21 mouse cellular contexts compared by ENCODE assay signal in genomic region chr11:83969040-83969439, GRCm38 (mm10). TPM values are rescaled to one million over a fixed set of nuclear protein-coding genes. Genes with fewer than 3 reads are reported as not detected.
DNase-seq lines count a peak whose midpoint lies in the region; ATAC-seq and TF ChIP-seq lines count a peak whose summit lies in the region.
"Had no signal": no experiment of that assay in that cellular context is flagged by ENCODE, and none has a peak within 500 bp of the region (broad histone marks: within the 10 kb centered on the region; RNA-seq: fewer than 3 reads in every experiment).

No protein-coding gene starts in this region.

- H3K4me1 ChIP-seq in heart, adult 2 months (ENCODE audit: control insufficient read depth, insufficient read depth, low read length), result no peaks in the 10 kb centered on the region; the same call in 1 of the 2 replicates
- H3K4me1 ChIP-seq: limb, embryonic 12.5 days had no signal

- H3K79me2 ChIP-seq in heart, adult 2 months (replicated peaks; ENCODE audit: control insufficient read depth, insufficient read depth, low read length), result peaks cover 3% of the 10 kb centered on the region

- no peak for ATAC-seq in monocyte, adult 5-6 weeks (replicated peaks; ENCODE audit: insufficient number of reproducible peaks, low FRiP score, low TSS enrichment, poor library complexity, severe bottlenecking)
- ATAC-seq: forebrain, embryonic 14.5 days; intestine, embryonic 15.5 days; midbrain, embryonic 15.5 days had no signal

- no peak for TF ChIP-seq EP300 in heart, adult 2 months (IDR thresholded peaks at IDR 0.05; ENCODE audit: insufficient read depth, low read depth, low read length)

- H3K36me3 ChIP-seq in heart, adult 2 months (ENCODE audit: control insufficient read depth, insufficient read depth, low read length), result peaks cover 2% of the 10 kb centered on the region; the same call in 1 of the 2 replicates
- no peaks in the 10 kb centered on the region for H3K36me3 ChIP-seq in splenic B cell, adult 2 months (ENCODE audit: control insufficient read depth, insufficient read depth, low read length, poor library complexity, severe bottlenecking)

- no peaks in the 10 kb centered on the region for H3K27me3 ChIP-seq in heart, adult 2 months (ENCODE audit: control insufficient read depth, insufficient read depth, low read length)
- no peaks in the 10 kb centered on the region for H3K27me3 ChIP-seq in splenic B cell, adult 2 months (ENCODE audit: control insufficient read depth, insufficient read depth, low read length, poor library complexity, severe bottlenecking)
- H3K27me3 ChIP-seq: hindbrain, embryonic 13.5 days; intestine, embryonic 15.5 days; kidney, embryonic 15.5 days; limb, embryonic 12.5 days; liver, embryonic 13.5 days; midbrain, embryonic 15.5 days; neural tube, embryonic 12.5 days had no signal

- TF ChIP-seq POLR2A in heart, adult 2 months (IDR thresholded peaks at IDR 0.05; ENCODE audit: insufficient read depth, low read depth, low read length), result no peak

- H3K9ac ChIP-seq in heart, adult 2 months (ENCODE audit: low read depth, low read length), result no peak overlapping the region
- H3K9ac ChIP-seq: hindbrain, embryonic 13.5 days; intestine, embryonic 15.5 days; kidney, embryonic 15.5 days; limb, embryonic 12.5 days; liver, embryonic 13.5 days; midbrain, embryonic 15.5 days; neural tube, embryonic 12.5 days had no signal

- intact Hi-C loops in heart, adult 2 months (cut with DNase I), result no loop called here
- intact Hi-C loops in heart, postnatal 10 days (cut with DNase I), result no loop called here

- 95% methylated on average over 3 of the region's 3 CpGs for WGBS in heart, adult 2 months

- DNase-seq in heart, adult 2 months, result no peak
- no peak for DNase-seq in heart, postnatal 10 days
- DNase-seq in monocyte, adult 2 months (ENCODE audit: low read depth in 1 of 2, low spot score in 2 of 2), result peak; percentile 1 to 6
- DNase-seq in T-cell, adult 2 months (ENCODE audit: low spot score), result peak; percentile 1
- peak; percentile 19 for DNase-seq in splenic B cell, adult 2 months (ENCODE audit: low read depth, low spot score)
- no peak for DNase-seq in adrenal gland, postnatal 14 days
- no peak for DNase-seq in yolk sac, embryonic 10.5 days (ENCODE audit: low spot score)
- DNase-seq: cerebellum, adult 8-10 months; gastrocnemius, postnatal 14 days; heart, postnatal 14 days; liver, embryonic 13.5 days; lung, postnatal 10 days; right cerebral cortex, adult 18-20 months had no signal

- 0 out of 2 replicates have a peak, but pooled peaks have one; percentile 7 for TF ChIP-seq CTCF in heart, adult 2 months (IDR thresholded peaks at IDR 0.05)

- no peak overlapping the region for H3K4me3 ChIP-seq in heart, adult 2 months
- H3K4me3 ChIP-seq: hindbrain, embryonic 13.5 days; intestine, embryonic 15.5 days; kidney, embryonic 15.5 days; limb, embryonic 12.5 days; liver, embryonic 13.5 days; midbrain, embryonic 15.5 days; neural tube, embryonic 12.5 days had no signal

- H3K27ac ChIP-seq in heart, adult 2 months, result no peak overlapping the region
- H3K27ac ChIP-seq: hindbrain, embryonic 13.5 days; intestine, embryonic 15.5 days; kidney, embryonic 15.5 days; limb, embryonic 12.5 days; liver, embryonic 13.5 days; midbrain, embryonic 15.5 days; neural tube, embryonic 12.5 days had no signal

RNA-seq across cellular contexts. Expression of gene Synrg, which starts 4.8 kb away (rescaled TPM):
- total RNA-seq in heart, adult 2 months (2021), result 10 to 100 TPM; 23.7 to 28.1 TPM
- polyA plus RNA-seq in heart, adult 2 months (2012; rRNA removed), result 12.2 and 18.0 TPM in 2 replicates
- total RNA-seq in heart, postnatal 10 days (2021), result 10 to 100 TPM; 20.2 to 25.8 TPM
- total RNA-seq in monocyte, adult 5-6 weeks (2017), result 18.2 to 41.1 TPM (median 27.7 TPM) in 3 replicates
- total RNA-seq in adrenal gland, postnatal 14 days (2021), result 38.6 and 45.5 TPM in 2 replicates

RNA-seq across cellular contexts. Expression of gene Ddx52, which starts 27.2 kb away (rescaled TPM):
- total RNA-seq in heart, adult 2 months (2021), result 1 to 10 TPM; 8.9 to 9.9 TPM
- 3.3 and 6.2 TPM in 2 replicates for polyA plus RNA-seq in heart, adult 2 months (2012; rRNA removed)
- total RNA-seq in heart, postnatal 10 days (2021), result 10 to 100 TPM; 12.3 to 12.4 TPM
- 69.7 to 99.0 TPM (median 93.0 TPM) in 3 replicates for total RNA-seq in monocyte, adult 5-6 weeks (2017)
- 18.7 and 19.7 TPM in 2 replicates for total RNA-seq in adrenal gland, postnatal 14 days (2021)

Comparison
In these comparisons a context has a peak if more than half of its experiments do, and no peak if none do; other contexts are left out.
1. DNase-seq: peak in monocyte, adult 2 months (2 of 2), T-cell, adult 2 months (single experiment) and splenic B cell, adult 2 months (single experiment); none in heart, adult 2 months (0 of 2), heart, postnatal 10 days (0 of 2), adrenal gland, postnatal 14 days (single experiment) and yolk sac, embryonic 10.5 days (single experiment).